Mouse (Mus musculus) frontal cortex, adult 2 months (tissue): Measurements from ENCODE around the gene Pex5l. TPM values are rescaled to one million over a fixed set of nuclear protein-coding genes. Genes with fewer than 3 reads are reported as not detected.
A peak's percentile ranks its signal among the peaks of the same experiment; 100 is the strongest.

Source experiments
- DNase-seq, 2 experiments: peaks; one replicate each; pipeline ENCODE4 v3.0.0; 2022; ENCODE audit warnings: low spot score in 1 of 2; ENCODE audit errors: extremely low spot score in 1 of 2
- polyA plus RNA-seq: library from polyadenylated mRNA; depleted of rRNA; stranded (reverse); fragments of >200 nt; gene quantifications from 2 replicates; pipeline ENCODE4 v1.2.3, GENCODE M21; 2012

Gene Pex5l
- polyA plus RNA-seq, 1 experiment = 77.5 TPM

DNA sequence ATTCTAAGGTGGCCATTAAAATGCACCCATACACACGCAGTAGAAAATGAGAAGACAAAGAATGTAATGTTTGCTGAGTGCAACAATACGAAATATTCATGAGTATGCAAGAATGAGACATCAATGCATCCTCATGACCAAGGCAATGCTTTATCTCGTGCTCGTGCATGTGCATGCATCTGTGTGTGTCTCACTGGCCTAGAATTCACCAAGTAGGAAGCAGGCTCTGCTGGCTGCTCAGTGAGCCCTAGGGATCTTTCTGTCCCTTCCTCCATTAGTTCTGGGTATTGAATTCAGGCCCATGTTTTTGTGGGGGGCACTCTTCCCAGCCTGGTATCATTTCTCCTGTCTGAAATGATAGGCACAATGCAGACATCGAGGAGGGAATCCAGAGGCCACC, 74.9 kb downstream of the Pex5l start:
- DNase-seq = no peak

DNA sequence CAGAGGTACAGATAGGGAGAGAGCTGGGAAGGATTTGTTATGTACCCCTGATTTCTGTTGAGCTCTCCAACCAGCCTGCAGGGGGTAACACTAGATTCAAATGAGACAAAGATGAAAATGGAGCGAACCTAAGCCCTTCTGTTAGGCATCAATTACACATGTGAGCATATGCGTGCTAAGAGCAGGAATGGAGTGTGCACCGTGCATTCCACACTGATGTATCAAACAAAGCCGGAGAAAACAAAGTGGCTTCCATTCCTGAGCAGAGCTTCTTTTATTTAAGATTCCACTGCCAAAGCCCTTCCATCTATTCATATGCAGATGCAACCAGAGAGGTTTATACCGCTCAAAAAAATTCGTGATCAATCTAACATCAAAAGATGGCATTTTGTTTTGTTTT, 79.5 kb downstream of the Pex5l start:
- DNase-seq = no peak

DNA sequence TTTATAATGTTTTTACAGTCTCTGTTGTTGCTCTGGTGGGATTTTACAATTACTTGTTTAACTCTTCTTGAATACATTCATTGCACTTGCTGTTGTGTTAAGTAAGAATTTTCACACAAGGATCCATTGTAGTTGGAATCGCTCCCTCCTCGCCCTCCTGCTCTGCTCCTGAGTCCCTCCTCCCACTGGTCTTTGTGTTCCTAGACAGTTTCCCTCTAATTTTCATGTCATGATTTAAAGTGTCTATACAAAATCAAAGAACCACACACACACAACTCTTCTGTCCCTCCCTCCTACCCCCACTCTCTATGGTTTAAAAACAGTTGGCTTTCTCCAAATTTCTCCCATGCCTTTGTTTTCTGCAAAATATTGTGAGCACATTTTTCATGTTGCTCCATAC, 81.6 kb downstream of the Pex5l start:
- DNase-seq = no peak

DNA sequence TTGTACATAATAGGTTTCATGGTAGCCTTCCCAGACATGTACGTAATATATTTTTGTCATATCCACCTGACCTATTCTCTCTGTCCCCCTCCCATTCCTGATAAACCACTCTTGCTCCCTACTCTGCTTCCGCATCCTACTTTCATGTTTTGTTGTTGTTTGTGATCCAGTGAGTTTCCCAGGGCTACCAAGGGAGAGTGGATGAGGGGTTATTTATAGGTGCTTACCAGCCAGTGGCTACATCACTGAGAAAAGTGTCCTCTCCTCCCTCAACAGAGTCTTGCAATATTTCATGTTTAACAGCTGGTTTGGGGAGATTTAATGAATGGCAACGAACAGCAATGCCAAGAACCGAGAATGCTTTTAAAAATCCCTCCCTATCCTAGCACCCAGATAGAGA, 82.0 kb downstream of the Pex5l start:
- DNase-seq = no peak

GRCm38 (mm10) chr3:33060343-33060937, 82.6 kb downstream of the Pex5l start:
- no peak for DNase-seq

DNA sequence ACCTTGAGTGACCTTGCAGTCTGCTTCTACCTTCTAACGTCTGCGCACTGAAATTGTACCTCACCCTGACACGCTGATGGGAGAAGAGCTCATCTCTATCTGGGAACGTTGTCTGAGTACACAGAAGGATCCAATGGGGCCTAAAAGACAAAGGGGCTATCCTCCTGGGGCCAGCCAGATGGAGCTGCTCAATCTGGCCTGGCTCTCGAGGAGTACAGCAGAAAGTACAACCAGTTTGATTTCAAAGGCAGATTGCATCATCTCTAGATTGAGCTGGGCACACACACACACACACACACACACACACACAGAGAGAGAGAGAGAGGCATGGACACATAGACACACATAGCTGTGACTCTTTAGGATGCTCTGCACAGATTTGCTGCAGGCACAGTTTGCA, 94.7 kb downstream of the Pex5l start:
- no peak for DNase-seq

- DNase-seq = no peak
These were observed 98.3 kb downstream of the Pex5l start for GRCm38 (mm10) chr3:33044799-33045106.

DNA sequence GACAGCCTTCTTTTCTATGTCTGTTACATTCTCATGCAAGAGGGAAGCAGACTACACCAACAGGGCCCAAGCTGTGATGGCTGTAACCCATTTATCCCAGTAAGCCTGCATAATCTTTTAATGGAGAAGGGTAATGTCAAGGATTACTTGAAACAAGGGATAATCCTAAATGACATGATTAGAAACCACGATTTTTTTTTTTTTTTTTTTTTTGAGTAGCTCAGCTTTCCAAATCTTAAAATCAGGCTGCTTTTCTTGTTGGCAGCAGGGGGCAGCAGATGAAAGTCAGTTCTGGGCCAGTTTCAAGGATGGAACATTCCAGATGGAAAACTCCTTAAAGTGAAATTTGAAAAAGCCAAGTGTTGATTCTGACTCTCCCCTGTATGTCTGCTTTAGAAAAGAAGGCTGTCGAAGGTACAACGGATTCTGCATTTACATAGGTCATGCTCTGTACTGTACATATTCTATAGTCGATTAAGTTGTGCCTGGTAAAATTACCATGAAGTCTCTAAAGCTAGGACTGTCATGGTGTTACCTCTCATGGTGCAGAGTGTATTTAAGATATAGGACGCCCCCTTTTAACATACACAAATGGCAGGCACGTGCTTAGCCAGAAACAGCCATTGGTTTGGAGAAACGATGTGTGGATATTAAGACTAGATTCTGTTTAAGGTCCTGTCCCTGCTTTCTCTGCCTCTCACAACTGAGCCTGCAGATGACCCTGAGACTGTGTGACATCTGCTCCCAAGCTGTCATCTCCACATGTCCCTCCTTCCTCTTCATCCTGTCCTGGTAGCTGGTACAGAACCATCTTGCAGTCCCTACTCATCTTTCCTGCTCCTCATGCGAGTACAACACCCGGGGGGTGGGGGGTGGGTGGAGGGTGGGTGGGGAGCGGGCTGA, 98.9 kb downstream of the Pex5l start:
- DNase-seq = peak in 1 of 2 experiments; percentile 71

DNA sequence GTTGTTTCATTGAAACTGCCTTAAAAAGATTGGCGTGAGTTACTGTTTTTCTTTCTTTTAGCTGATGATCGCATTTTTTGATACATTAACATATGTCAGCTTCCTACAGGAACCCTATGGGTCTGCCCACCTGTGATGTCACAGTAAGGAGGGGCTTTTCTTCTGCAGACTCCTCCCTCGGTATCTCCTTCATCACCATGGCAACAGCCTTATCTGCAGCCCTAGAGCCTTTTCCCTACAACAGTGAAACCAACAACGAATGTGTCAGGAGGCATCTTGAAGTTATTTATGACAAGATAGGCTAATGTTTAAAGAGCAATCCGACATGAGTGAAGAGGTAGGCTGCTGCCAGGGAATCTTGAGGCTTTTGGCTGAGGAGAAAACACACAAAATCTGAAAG, 118.5 kb downstream of the Pex5l start:
- no peak for DNase-seq

DNA sequence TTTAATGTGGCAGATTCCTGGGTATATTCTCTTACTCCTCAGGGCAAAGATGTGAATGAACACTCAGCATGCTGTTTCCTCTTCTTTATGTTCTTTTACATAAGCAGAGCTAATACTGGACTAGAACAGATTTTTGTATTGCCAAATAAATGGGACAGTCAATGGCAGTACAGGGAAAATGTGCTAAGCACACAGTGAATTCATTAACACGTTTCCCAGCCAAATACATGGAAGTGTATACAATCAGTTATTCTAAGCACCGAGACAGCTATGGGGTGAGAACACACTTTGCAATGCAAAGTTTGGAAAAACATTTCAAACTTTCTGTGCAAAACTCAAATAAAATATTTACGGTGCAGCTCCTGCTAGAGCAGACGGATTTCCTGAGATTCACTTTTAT, 139.1 kb downstream of the Pex5l start:
- DNase-seq = peak in 1 of 2 experiments; percentile 42

DNA sequence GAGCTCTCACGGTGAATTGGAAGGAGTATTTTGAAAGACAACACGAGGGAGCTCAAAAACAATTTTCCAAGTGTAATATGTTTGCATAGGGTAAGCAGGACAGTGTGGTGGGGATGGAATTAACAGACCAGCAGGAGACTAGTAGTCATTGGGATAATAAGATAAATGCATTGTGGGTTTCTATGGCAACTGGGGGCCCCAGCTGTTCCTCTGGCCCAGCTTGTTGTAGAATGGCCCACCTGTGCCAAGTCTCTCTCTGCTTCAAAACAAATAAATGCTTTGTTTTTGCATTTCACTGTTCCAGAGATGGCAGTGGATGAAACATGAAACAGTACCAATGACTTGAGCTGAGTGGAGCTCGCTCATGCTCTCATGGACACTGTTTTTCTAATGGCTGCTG, 141.3 kb downstream of the Pex5l start:
- DNase-seq = no peak

- DNase-seq = peak in 1 of 2 experiments; percentile 58
These were observed 142.5 kb downstream of the Pex5l start for GRCm38 (mm10) chr3:33000383-33001015.

GRCm38 (mm10) chr3:32991713-32992575, 151.1 kb downstream of the Pex5l start:
- DNase-seq = no peak

DNA sequence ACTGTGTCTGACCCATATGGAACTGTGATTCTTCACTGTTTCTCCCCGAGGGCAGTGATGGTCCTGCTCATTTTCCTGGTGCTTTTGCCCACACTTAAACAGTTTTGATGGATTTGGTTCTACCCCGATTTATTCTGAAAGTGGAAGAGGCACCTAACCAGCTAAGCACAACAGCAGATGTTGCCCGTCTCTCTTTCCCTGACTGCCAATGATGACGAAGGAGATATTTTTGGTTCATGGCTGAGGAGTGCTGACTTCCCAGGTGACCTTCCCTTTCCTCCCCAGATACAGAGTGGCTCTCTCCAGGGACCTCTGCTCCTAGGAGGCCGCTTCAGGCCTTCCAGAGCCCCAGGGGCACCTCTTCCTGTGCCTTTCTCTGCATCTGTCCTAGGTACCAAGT, 155.2 kb downstream of the Pex5l start:
- DNase-seq = peak in 1 of 2 experiments; percentile 22

GRCm38 (mm10) chr3:32985141-32985540, 157.9 kb downstream of the Pex5l start:
- no peak for DNase-seq

DNA sequence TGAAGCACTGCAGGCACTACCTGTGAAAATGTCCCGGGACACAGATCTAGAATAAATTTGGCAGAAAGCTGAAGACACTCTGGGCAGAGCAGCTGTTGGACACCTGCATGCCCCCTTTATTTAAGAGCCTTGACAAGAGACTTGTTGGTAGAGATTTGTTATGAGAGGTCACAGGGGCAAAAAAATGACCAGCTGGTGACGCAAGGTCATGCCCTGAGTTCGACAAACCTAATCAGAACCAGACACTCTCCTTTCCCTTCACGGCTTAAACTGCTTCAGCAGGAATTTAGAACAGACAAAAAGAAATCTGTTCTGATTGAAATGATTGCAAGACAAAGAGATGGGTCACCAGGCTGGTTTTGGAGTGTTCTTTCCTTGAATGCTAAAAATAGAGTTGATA, 163.1 kb downstream of the Pex5l start:
- no peak for DNase-seq

DNA sequence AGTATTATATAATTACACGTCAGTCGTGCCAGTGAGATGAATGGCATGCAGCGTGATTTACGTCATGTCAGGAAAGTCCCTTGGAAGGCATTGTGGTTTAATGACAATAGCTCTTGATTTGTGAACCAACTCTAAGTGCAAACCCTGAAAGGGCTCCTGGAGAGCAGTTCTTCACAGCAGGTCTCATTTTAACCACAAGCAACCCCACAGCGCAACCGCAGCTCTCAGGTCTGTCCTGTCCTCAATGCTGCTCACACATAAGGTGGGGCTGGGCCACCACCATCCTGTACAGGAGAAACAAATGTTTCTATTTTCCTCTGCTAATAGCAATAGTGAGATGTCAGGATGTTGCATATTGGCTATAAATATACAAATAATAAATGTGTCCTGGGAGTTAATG, 163.8 kb downstream of the Pex5l start:
- no peak for DNase-seq

DNA sequence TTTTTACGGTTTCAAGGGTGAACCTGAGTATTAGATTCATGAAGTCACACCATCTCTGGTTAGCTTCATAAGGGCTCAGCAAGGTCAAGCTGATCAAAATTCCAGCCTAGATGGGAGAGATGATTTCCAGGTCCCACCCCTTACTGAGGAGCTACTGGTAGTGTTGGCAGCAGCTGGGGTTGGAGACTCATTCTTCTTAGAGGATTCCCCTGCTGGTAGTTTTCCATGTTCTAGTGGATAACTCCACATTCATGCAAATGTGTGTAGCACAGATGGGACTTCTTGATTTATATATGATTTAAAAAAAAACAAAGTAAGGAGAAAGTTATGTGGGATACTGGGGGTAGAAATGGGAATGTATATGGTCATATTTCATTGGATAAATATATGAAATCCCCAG, 172.8 kb downstream of the Pex5l start:
- peak in 1 of 2 experiments; percentile 23 for DNase-seq

DNA sequence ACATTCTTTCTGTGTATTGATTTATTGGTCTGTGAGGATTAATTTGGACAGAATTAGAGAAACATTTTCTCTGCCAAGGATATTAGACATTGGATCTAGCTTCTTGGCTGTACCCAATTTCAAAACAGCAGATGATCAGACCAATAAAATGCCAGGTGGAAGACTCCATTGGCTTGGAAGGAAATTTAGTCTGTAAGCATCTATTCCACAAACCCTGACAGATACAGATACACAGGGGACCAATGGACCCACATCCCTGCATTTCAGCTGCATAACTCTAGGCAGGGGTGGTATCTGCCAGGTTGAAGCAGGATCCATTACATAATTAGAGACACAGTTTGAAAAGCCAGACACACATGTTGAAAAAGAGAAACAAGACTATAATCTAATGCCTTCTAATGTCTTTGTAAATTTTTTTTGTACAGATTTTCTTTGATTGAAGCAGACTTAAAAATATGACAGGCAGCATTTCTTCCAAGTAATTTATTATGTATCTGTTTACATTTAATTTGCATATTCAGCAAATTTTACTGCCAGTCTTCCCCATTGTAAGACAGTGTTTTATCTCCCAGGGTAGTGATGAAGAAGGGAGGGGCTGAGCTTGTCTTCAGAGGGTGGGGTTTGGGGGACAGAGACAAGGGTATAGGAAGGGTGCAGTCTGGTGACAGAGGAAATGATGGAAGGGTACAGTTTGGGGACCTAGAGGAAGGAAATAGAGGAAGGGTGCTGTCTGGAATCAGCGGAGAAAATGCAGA, 174.2 kb downstream of the Pex5l start:
- no peak for DNase-seq

DNA sequence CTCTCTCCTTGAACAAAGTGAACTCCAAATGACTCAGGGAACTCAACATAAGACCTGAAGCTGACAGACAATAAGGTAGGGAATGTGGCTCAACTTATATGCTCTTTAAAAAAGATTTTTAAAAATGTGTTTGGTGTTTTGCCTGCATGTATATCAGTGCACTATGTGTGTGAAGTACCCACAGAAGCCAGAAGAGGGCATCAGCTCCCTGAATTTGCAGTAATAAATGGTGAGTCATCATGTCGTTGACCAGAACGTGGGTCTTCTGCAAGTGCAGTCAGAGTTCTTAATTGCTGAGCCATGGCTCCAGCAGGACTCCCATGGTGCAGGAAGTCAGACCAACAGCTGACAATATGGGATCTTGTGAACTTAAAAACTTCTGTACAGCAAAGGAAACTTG, 177.5 kb downstream of the Pex5l start:
- peak in 1 of 2 experiments; percentile 26 for DNase-seq
